Mouse (Mus musculus) liver, embryonic 14.5 days (tissue): ENCODE measurements at regions not wholly inside any gene's neighbourhood (a gene's known extent, or its start where the extent isn't known, plus 50 kb on each side); places are given as distances from the start of the nearest gene placed in this dataset.

ENCODE experiments used
- CTCF ChIP-seq: IDR thresholded peaks from 2 replicates; pipeline ENCODE4 v1.5.1; 2016; ENCODE audit warnings: antibody characterized with exemption, low read depth, control low read depth
- EP300 ChIP-seq: IDR thresholded peaks from 2 replicates; pipeline ENCODE4 v1.6.1; 2016; ENCODE audit warnings: antibody characterized with exemption, low read depth

DNA sequence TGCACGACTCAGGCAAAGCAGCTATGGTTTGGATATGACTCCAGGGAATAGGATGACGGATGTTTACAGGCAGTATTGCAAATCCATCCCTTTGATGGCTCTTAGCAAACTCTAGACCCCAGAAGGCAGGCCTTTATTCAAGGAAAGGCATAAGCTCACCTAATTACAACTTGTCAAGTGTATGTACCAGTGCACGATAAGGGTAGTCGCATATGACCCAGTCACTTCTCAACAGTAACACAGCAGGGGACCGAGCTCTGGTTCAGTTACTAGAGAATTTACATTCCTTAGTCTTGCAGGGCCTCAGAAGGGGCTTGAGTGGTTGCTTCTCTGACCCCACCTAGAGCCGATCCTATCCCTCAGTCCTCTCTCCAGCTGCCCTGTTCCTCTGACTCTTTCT, 342.2 kb downstream of the Kcnrg start:
- TF ChIP-seq CTCF (no peak), EP300 (no peak)
